Mouse (Mus musculus) MEL (cell line): ENCODE measurements at regions not wholly inside any gene's neighbourhood (a gene's known extent, or its start where the extent isn't known, plus 50 kb on each side); places are given as distances from the start of the nearest gene placed in this dataset.

Experiments used
- CHD1 ChIP-seq: IDR thresholded peaks from 2 replicates; pipeline ENCODE4 v1.6.1; 2012; ENCODE audit warnings: low read depth, mild to moderate bottlenecking, inconsistent platforms, low read length, improper control_type of control experiment
- CTCF ChIP-seq, 3 experiments: IDR thresholded peaks in 2 of 3; conservative IDR thresholded peaks in 1 of 3; 2 replicates each; pipeline ENCODE4 v1.5.1; 2011 to 2012; ENCODE audit warnings: low read length in 3 of 3, low read depth in 2 of 3, mild to moderate bottlenecking in 2 of 3, improper control_type of control experiment in 1 of 3, inconsistent platforms in 1 of 3, mixed read lengths in 1 of 3, moderate library complexity in 1 of 3; ENCODE audit not compliant: control insufficient read depth in 1 of 3, insufficient read depth in 1 of 3, poor library complexity in 1 of 3, severe bottlenecking in 1 of 3
- MAX ChIP-seq: IDR thresholded peaks from 2 replicates; pipeline ENCODE4 v1.6.1; 2011; ENCODE audit warnings: low read length, improper control_type of control experiment
- MYC ChIP-seq: IDR thresholded peaks from 2 replicates; pipeline ENCODE4 v1.6.1; 2011; ENCODE audit warnings: low read depth, mild to moderate bottlenecking, low read length, improper control_type of control experiment, moderate library complexity
- POLR2A ChIP-seq, 2 experiments: IDR thresholded peaks; 2 replicates each; pipeline ENCODE4 v1.6.1; 2011 to 2012; ENCODE audit warnings: low read length in 2 of 2, mild to moderate bottlenecking in 2 of 2, control low read depth in 1 of 2, improper control_type of control experiment in 1 of 2, low read depth in 1 of 2, moderate library complexity in 1 of 2; ENCODE audit not compliant: control insufficient read depth in 1 of 2, insufficient read depth in 1 of 2, poor library complexity in 1 of 2

- TF ChIP-seq POLR2A (IDR thresholded peaks at IDR 0.05; ENCODE audit: control insufficient read depth in 1 of 2, insufficient read depth in 1 of 2, low read depth in 1 of 2, low read length in 2 of 2, poor library complexity in 1 of 2) (no peak), CHD1 (no peak), CTCF (IDR thresholded peaks at IDR 0.05 in 2 of 3, conservative IDR thresholded peaks at IDR 0.05 in 1 of 3; ENCODE audit: control insufficient read depth in 1 of 3, insufficient read depth in 1 of 3, low read depth in 2 of 3, low read length in 3 of 3, poor library complexity in 1 of 3, severe bottlenecking in 1 of 3) (peak; percentile 36 to 38 (median 37)), MYC (no peak), MAX (no peak)
These were observed 236.4 kb upstream of the Hes1 start for GRCm38 (mm10) chr16:29827776-29828175.
